Comparison of ENCODE assay signal across 8 mouse cellular contexts in the genomic region with DNA sequence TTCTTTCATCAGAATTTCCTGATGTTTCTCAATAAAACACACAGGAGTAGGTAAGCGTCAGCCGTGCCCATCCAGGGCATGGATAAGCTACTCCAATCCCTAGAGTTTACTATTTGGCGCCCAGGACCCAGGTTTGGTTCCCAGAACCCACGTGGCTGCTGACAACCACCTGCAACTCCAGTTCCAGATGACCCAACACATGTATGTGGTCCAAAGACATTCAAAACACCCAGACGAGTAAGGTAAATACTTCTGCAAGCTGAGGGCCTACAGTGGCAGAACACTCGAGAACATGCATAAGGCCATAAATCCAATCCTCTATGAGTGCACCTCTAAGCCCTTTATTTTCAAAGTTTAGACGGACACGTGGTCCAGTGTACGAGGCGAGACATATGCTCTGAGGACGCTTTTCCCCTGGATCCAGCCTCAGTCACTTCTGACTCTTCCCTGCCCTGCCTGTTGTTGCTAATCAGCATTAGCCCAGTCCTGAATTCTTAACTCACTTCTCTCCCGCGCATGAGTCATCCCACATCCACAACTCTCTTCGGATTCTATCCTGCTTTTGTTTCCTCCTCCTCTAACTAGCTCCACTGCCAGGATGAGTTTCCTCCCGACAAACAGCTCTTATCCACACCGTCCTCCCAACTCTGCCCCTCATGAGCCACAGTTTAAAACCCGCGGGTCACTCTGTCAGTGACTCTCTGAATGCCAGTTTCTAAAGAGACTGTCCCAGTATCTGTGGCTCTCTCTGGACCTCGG. TPM values are rescaled to one million over a fixed set of nuclear protein-coding genes. Genes with fewer than 3 reads are reported as not detected.
DNase-seq lines count a peak whose midpoint lies in the region; ATAC-seq and TF ChIP-seq lines count a peak whose summit lies in the region.

No protein-coding gene starts in this region.

- H3K9me3 ChIP-seq in heart, postnatal 0 days (replicated peaks; ENCODE audit: control insufficient read depth, low read length) = no peaks in the 10 kb centered on the region
- H3K9me3 ChIP-seq in midbrain, embryonic 11.5 days (ENCODE audit: control insufficient read depth, low read length) = no peaks in the 10 kb centered on the region

- no peak for ATAC-seq in heart, postnatal 0 days (ENCODE audit: insufficient read depth, low read depth)
- ATAC-seq in midbrain, embryonic 11.5 days (ENCODE audit: low FRiP score) = no peak

- H3K4me2 ChIP-seq in heart, postnatal 0 days (ENCODE audit: low read depth, low read length) = peak overlapping the region; percentile 84
- H3K4me2 ChIP-seq in midbrain, embryonic 11.5 days = no peak overlapping the region

- H3K27ac ChIP-seq in heart, postnatal 0 days (ENCODE audit: low read depth) = peak overlapping the region; percentile 98
- no peak overlapping the region for H3K27ac ChIP-seq in midbrain, embryonic 11.5 days (ENCODE audit: low read depth, low read length)

- H3K4me1 ChIP-seq in heart, postnatal 0 days (ENCODE audit: control insufficient read depth, insufficient read depth) = peaks cover 56% of the 10 kb centered on the region
- H3K4me1 ChIP-seq in midbrain, embryonic 11.5 days (ENCODE audit: control insufficient read depth, insufficient read depth, low read length) = peaks cover 21% of the 10 kb centered on the region

- H3K9ac ChIP-seq in heart, postnatal 0 days (replicated peaks; ENCODE audit: low read depth, low read length) = peak overlapping the region; percentile 94; the same call in 1 of the 2 replicates
- H3K9ac ChIP-seq in midbrain, embryonic 11.5 days (ENCODE audit: low read length) = peak overlapping the region; percentile 12; the same call in 1 of the 2 replicates

- TF ChIP-seq CTCF in heart, postnatal 0 days (IDR thresholded peaks at IDR 0.05; ENCODE audit: low read depth) = no peak

- H3K36me3 ChIP-seq in heart, postnatal 0 days (replicated peaks; ENCODE audit: control insufficient read depth, insufficient read depth, low read length) = no peaks in the 10 kb centered on the region
- H3K36me3 ChIP-seq in midbrain, embryonic 11.5 days (ENCODE audit: control insufficient read depth, insufficient read depth, low read length) = no peaks in the 10 kb centered on the region

- no peak for TF ChIP-seq EP300 in heart, postnatal 0 days (IDR thresholded peaks at IDR 0.05; ENCODE audit: low read depth)

- peak overlapping the region; percentile 88 for H3K4me3 ChIP-seq in heart, postnatal 0 days (ENCODE audit: low read depth, low read length)
- H3K4me3 ChIP-seq in midbrain, embryonic 11.5 days (ENCODE audit: low read depth, low read length) = no peak overlapping the region

- no peaks in the 10 kb centered on the region for H3K27me3 ChIP-seq in heart, postnatal 0 days (ENCODE audit: control insufficient read depth, insufficient read depth, low read length)
- H3K27me3 ChIP-seq in midbrain, embryonic 11.5 days (ENCODE audit: control insufficient read depth, insufficient read depth, low read length) = no peaks in the 10 kb centered on the region

- 24% methylated on average over 19 of the region's 19 CpGs for WGBS in heart, postnatal 0 days
- WGBS in midbrain, embryonic 11.5 days = 78% methylated on average over 19 of the region's 19 CpGs

- peak; percentile 44 to 47 for DNase-seq in left cerebral cortex, adult 18-20 months (ENCODE audit: low spot score in 2 of 2)
- no peak for DNase-seq in left cerebral cortex, adult 8-10 months (ENCODE audit: low spot score in 2 of 2)
- peak; percentile 47 to 54 for DNase-seq in adrenal gland, postnatal 36 days
- DNase-seq in heart, postnatal 0 days (ENCODE audit: low spot score) = no peak
- DNase-seq in midbrain, embryonic 11.5 days (ENCODE audit: low spot score, missing footprints) = no peak
- DNase-seq in gastrocnemius, postnatal 4 days (ENCODE audit: low spot score in 2 of 2) = no peak
- no peak for DNase-seq in spleen, adult 18-20 months
- no peak for DNase-seq in cerebellum, postnatal 4 days (ENCODE audit: low spot score in 2 of 2)

RNA-seq across cellular contexts. Expression of a gene that starts 3.8 kb away (rescaled TPM):
- total RNA-seq in left cerebral cortex, adult 18-20 months (2021) = 10 to 100 TPM; 65.8 to 71.5 TPM
- total RNA-seq in left cerebral cortex, adult 8-10 months (2022) = 10 to 100 TPM; 56.0 to 62.3 (median 60.6) TPM
- total RNA-seq in adrenal gland, postnatal 36 days (2021) = 10 to 100 TPM; 33.8 to 36.4 TPM
- 38.4 and 60.6 TPM in 2 replicates for total RNA-seq in heart, postnatal 0 days (2014; rRNA removed; ENCODE audit: low replicate concordance)
- polyA plus RNA-seq in heart, postnatal 0 days (2015; fragmentation: Nextera tagmentation; extraction: Ambion mirVana) = 17.3 and 17.8 TPM in 2 replicates
- polyA plus RNA-seq in midbrain, embryonic 11.5 days (2014; fragmentation: Nextera tagmentation; extraction: Ambion mirVana) = 12.9 and 14.0 TPM in 2 replicates
- 10 to 100 TPM; 16.6 to 17.4 TPM for total RNA-seq in gastrocnemius, postnatal 4 days (2021)

RNA-seq across cellular contexts. Expression of a gene that starts 6.8 kb away (rescaled TPM):
- total RNA-seq in left cerebral cortex, adult 18-20 months (2021) = 10 to 100 TPM; 52.7 to 53.4 TPM
- total RNA-seq in left cerebral cortex, adult 8-10 months (2022) = 10 to 100 TPM; 48.5 to 60.5 (median 55.9) TPM
- 10 to 100 TPM; 25.8 to 27.2 TPM for total RNA-seq in adrenal gland, postnatal 36 days (2021)
- 34.3 and 39.9 TPM in 2 replicates for total RNA-seq in heart, postnatal 0 days (2014; rRNA removed; ENCODE audit: low replicate concordance)
- polyA plus RNA-seq in heart, postnatal 0 days (2015; fragmentation: Nextera tagmentation; extraction: Ambion mirVana) = 18.0 and 20.6 TPM in 2 replicates
- polyA plus RNA-seq in midbrain, embryonic 11.5 days (2014; fragmentation: Nextera tagmentation; extraction: Ambion mirVana) = 31.9 and 37.5 TPM in 2 replicates
- total RNA-seq in gastrocnemius, postnatal 4 days (2021) = 10 to 100 TPM; 20.7 to 22.5 TPM

RNA-seq across cellular contexts. Expression of a gene that starts 13.2 kb away (rescaled TPM):
- 100 to 1,000 TPM; 102 to 108 TPM for total RNA-seq in left cerebral cortex, adult 18-20 months (2021)
- 100 to 1,000 TPM in 2 of 4 experiments, 10 to 100 TPM in 2; 87.9 to 109 (median 103) TPM for total RNA-seq in left cerebral cortex, adult 8-10 months (2022)
- 100 to 1,000 TPM; 110 to 112 TPM for total RNA-seq in adrenal gland, postnatal 36 days (2021)
- total RNA-seq in heart, postnatal 0 days (2014; rRNA removed; ENCODE audit: low replicate concordance) = 208 and 280 TPM in 2 replicates
- 273 and 276 TPM in 2 replicates for polyA plus RNA-seq in heart, postnatal 0 days (2015; fragmentation: Nextera tagmentation; extraction: Ambion mirVana)
- 327 and 349 TPM in 2 replicates for polyA plus RNA-seq in midbrain, embryonic 11.5 days (2014; fragmentation: Nextera tagmentation; extraction: Ambion mirVana)
- 100 to 1,000 TPM; 110 to 114 TPM for total RNA-seq in gastrocnemius, postnatal 4 days (2021)

RNA-seq across cellular contexts. Expression of a gene that starts 24.9 kb away (rescaled TPM):
- total RNA-seq in left cerebral cortex, adult 18-20 months (2021) = 10 to 100 TPM; 42.4 to 47.0 TPM
- total RNA-seq in left cerebral cortex, adult 8-10 months (2022) = 10 to 100 TPM; 42.9 to 48.2 (median 46.4) TPM
- total RNA-seq in adrenal gland, postnatal 36 days (2021) = 10 to 100 TPM; 15.9 to 24.7 TPM
- 31.9 and 35.1 TPM in 2 replicates for total RNA-seq in heart, postnatal 0 days (2014; rRNA removed; ENCODE audit: low replicate concordance)
- 53.8 and 55.9 TPM in 2 replicates for polyA plus RNA-seq in heart, postnatal 0 days (2015; fragmentation: Nextera tagmentation; extraction: Ambion mirVana)
- 85.1 and 87.4 TPM in 2 replicates for polyA plus RNA-seq in midbrain, embryonic 11.5 days (2014; fragmentation: Nextera tagmentation; extraction: Ambion mirVana)
- 10 to 100 TPM; 29.9 to 32.1 TPM for total RNA-seq in gastrocnemius, postnatal 4 days (2021)

RNA-seq across cellular contexts. Expression of a gene that starts 25.1 kb away (rescaled TPM):
- total RNA-seq in left cerebral cortex, adult 18-20 months (2021) = 10 to 100 TPM in 1 of 2 experiments, 1 to 10 TPM in 1; 9.3 to 10.0 TPM
- total RNA-seq in left cerebral cortex, adult 8-10 months (2022) = 10 to 100 TPM; 10.4 to 11.4 (median 10.6) TPM
- 1 to 10 TPM; 2.4 to 2.8 TPM for total RNA-seq in adrenal gland, postnatal 36 days (2021)
- 1.7 and 1.9 TPM in 2 replicates for total RNA-seq in heart, postnatal 0 days (2014; rRNA removed; ENCODE audit: low replicate concordance)
- 0.31 and 0.48 TPM in 2 replicates for polyA plus RNA-seq in heart, postnatal 0 days (2015; fragmentation: Nextera tagmentation; extraction: Ambion mirVana)
- polyA plus RNA-seq in midbrain, embryonic 11.5 days (2014; fragmentation: Nextera tagmentation; extraction: Ambion mirVana) = 2.2 and 3.7 TPM in 2 replicates
- 1 to 10 TPM; 1.7 to 2.1 TPM for total RNA-seq in gastrocnemius, postnatal 4 days (2021)

Comparison
In these comparisons a context has a peak if more than half of its experiments do, and no peak if none do; other contexts are left out.
1. DNase-seq: peak in left cerebral cortex, adult 18-20 months (2 of 2) and adrenal gland, postnatal 36 days (2 of 2); none in left cerebral cortex, adult 8-10 months (0 of 2), heart, postnatal 0 days (single experiment), midbrain, embryonic 11.5 days (single experiment), gastrocnemius, postnatal 4 days (0 of 2), spleen, adult 18-20 months (0 of 2) and cerebellum, postnatal 4 days (0 of 2).